Mouse (Mus musculus) cerebellum, postnatal 36 days (tissue): ENCODE measurements at regions not wholly inside any gene's neighbourhood (a gene's known extent, or its start where the extent isn't known, plus 50 kb on each side); places are given as distances from the start of the nearest gene placed in this dataset.

Experiments
- DNase-seq, 2 experiments: peaks; one replicate each; pipeline ENCODE4 v3.0.0; 2021 to 2022; ENCODE audit warnings: mixed read lengths in 2 of 2

DNA sequence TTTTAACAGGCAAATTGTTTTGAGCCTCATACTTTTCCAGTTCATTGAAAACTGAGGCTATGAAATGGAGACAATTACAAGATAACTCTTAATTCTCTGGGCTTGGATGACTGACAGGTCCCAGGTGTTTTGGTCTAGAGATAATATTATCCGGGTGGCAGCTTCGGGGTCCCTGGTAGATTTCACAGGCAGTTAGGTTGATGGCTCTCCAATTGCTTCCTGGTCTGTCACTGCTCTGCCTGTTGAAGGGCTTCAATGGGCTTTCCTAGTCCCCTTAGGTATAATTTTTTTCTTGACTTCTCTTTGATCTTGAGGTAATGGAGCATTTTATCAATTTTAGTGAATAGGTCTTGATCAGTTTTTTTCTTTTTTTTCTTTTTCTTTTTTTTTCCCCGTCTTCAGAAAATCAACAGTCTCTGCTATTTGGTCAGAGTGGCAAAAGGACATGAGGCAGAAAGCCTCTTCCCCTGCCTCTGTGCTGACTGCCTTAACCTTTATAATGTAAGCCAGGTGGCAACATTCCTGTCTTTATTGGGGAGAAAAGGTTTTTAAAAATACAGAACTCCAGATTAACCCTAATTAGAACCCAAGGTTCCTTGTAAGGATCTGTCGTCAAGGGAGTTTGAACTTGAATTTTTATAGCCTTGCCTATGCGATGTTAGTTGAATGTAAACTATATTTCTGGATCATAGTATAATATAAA, 896.0 kb upstream of the Flrt2 start:
- DNase-seq: no peak

DNA sequence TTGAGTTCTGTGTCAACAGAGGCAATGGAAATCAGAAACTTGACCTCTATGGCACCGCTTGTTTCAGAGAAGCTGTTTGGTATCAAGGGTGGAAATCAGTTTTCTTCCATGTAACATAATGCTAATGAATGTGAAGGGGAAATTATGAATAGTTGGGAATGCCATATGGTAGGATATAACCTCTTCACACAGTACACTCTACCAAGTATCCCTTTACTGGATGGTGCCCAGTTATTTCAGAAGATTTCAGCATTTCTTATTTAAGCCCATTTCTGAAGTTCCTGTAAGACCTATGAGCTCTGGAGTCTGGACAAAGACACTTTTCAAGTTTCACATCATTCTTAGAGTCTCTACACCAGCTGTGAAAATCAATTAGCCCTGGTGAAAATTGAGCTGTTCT, 887.3 kb upstream of the Flrt2 start:
- no peak for DNase-seq

DNA sequence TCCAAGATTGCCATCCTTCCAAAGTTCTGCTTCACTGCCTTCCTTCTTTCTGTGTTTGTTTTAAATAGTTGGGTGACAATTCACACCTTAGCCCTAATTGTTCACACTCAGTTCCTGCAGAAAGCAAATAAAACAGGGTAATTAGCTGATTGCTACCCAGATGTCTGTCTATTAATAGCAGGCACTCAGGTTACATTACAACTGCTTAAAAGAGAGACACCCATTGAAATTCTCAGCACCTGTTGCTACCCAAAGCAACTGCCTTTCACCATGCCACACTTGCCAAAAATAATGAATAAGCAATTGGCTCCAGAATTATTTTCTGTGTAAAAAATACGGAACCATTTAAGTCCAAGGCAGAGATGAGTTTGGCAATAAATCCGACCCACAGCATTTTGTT, 860.6 kb upstream of the Flrt2 start:
- no peak for DNase-seq

DNA sequence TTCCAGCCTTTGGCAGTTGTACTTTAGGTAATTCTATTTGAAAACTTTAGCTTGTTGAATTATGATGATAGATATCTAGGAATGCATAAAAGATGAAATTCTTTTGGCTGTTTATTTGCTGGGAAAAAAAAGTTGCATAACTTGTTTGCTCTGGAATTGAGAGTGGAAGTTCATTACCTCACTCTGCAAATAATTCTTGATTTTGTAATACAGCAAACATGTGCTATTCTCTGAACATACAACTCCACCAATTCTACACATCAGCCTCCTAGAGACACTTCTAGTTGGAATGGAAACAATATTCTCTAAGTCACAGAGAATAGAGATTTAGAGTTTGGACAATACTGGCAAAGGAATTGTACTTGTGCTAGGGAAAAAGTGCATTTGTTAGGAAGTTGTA, 829.3 kb upstream of the Flrt2 start:
- DNase-seq: no peak

DNA sequence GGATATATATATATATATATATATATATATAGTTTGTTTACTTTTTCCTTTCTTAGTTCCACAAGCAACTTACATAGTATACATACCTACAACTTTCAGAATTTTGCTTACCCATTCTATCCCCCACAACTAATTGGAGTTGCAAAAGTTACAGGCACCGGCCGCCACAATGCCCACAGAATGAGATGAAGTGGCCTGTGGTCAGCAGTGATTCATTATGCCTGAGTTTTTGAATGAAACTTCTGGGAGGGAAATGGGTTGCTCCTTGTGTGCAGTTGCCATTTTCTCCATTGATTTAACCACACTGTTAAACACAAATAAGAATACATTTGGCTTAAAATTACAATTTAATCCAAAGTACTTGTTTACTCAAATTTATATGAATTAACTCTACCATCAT, 781.2 kb upstream of the Flrt2 start:
- DNase-seq: no peak

DNA sequence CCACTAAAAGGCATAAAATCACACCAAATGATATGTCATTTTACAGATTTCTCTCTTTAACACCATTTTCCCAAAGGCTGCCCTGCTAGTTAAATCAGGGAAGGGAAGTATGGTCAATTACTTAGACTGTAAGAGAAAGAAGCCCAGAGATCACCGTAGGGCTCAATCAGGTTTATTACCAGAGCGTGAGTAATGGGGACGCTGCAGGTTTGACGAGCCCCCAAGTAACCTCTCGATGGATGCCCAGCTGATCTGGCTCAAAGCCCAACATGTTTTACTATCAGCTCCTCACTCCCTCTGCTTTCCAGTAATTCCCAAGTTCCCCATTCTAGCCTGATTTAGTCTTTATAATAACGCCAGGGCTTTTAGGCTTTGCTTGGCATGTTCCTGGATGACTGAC, 749.0 kb upstream of the Flrt2 start:
- DNase-seq: no peak
